Mouse (Mus musculus) neutrophil, adult 59 days (primary cell): ENCODE data around the gene Ccdc144b. TPM values are rescaled to one million over a fixed set of nuclear protein-coding genes. Genes with fewer than 3 reads are reported as not detected.

Experiments used
- total RNA-seq, 2 experiments: library from RNA; stranded (reverse); gene quantifications; 1 replicate in 1 of 2; 2 replicates in 1 of 2; pipeline ENCODE4 v1.2.4; 2023

Gene Ccdc144b
- not detected for total RNA-seq

DNA sequence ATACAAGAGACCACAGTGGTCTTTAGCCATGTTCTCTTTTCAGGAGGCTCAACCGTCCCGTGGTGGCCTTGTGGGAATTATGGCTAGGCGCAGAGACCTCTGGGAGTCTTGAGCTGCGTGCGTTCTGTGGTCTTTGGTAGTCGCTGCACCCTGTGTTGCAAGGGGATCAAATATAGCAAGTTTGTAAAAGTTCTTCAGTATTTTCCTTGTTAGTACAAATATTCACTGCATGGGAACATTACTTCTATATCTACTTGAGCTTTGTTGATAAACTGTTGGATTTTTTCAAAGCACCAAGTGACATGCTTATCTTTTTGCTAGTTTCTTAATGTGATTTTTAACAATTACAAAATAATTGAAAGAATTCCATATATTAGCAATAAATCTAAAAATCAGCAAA is at the start of gene Ccdc144b:
TSS of gene Ccdc144b (minus strand) at position 101 of the 400 bp plus-strand sequence.

GRCm38 (mm10) chr3:36065843-36066651 is 12.7 kb upstream of the Ccdc144b start, which contains the start of gene Acad9:
Gene Acad9 (plus strand): TSS chr3:36065979.

GRCm38 (mm10) chr3:36000275-36001239 is 52.8 kb downstream of the Ccdc144b start, which contains the start of gene Mccc1:
Gene Mccc1 (minus strand): TSS chr3:36000678.

Other genes starting within 250 kb of the Ccdc144b start
- 10 to 100 TPM; 51.4 to 66.9 TPM for gene Dcun1d1, start 116.1 kb downstream of the Ccdc144b start, total RNA-seq
- 10 to 100 TPM in 1 of 2 experiments, 1 to 10 TPM in 1; 6.2 to 12.0 TPM for gene Mccc1, start 52.9 kb downstream of the Ccdc144b start, total RNA-seq
- gene Acad9, start 12.4 kb upstream of the Ccdc144b start, total RNA-seq, result 10 to 100 TPM; 16.2 to 18.8 TPM
- 1 to 10 TPM in 1 of 2 experiments, under 1 TPM in 1; 0.98 to 3.5 TPM for gene D3Ertd254e, start 97.5 kb upstream of the Ccdc144b start, total RNA-seq
- gene Qrfpr, start 168.8 kb upstream of the Ccdc144b start, total RNA-seq, result not detected